Mouse (Mus musculus) neural tube, embryonic 15.5 days (tissue): ENCODE data around the gene 1700092M07Rik. TPM values are rescaled to one million over a fixed set of nuclear protein-coding genes. Genes with fewer than 3 reads are reported as not detected.

ENCODE experiments used
- ATAC-seq: fragments of 200-750 bp; cut with Nextera tagmentation; 2 replicates; pipeline ENCODE4 v1.8.0; 2017; ENCODE audit warnings: mild to moderate bottlenecking, moderate TSS enrichment, moderate library complexity; ENCODE audit not compliant: low FRiP score
- H3K27ac ChIP-seq: fragments of 300-500 bp; sonication (generic); replicated peaks from 2 replicates; pipeline ENCODE4 v1.5.1; 2015; ENCODE audit warnings: mild to moderate bottlenecking, inconsistent platforms
- H3K27me3 ChIP-seq: fragments of 300-500 bp; sonication (generic); replicated peaks from 2 replicates; pipeline ENCODE4 v1.6.1; 2015; ENCODE audit warnings: inconsistent platforms
- H3K36me3 ChIP-seq: fragments of 300-500 bp; sonication (generic); 2 replicates; pipeline ENCODE4 v1.6.1; 2015; ENCODE audit warnings: inconsistent platforms
- H3K4me1 ChIP-seq: fragments of 300-500 bp; sonication (generic); 2 replicates; pipeline ENCODE4 v1.6.1; 2015; ENCODE audit warnings: inconsistent platforms
- H3K4me2 ChIP-seq: fragments of 300-500 bp; sonication (generic); 2 replicates; pipeline ENCODE4 v1.6.1; 2015; ENCODE audit warnings: inconsistent platforms, mild to moderate bottlenecking, moderate library complexity
- H3K4me3 ChIP-seq: fragments of 300-500 bp; sonication (generic); replicated peaks from 2 replicates; pipeline ENCODE4 v1.5.1; 2015; ENCODE audit warnings: mild to moderate bottlenecking, inconsistent platforms
- H3K9ac ChIP-seq: fragments of 300-500 bp; sonication (generic); replicated peaks from 2 replicates; pipeline ENCODE4 v1.6.1; 2015; ENCODE audit warnings: mild to moderate bottlenecking, inconsistent platforms
- H3K9me3 ChIP-seq: fragments of 300-500 bp; sonication (generic); replicated peaks from 2 replicates; pipeline ENCODE4 v1.6.1; 2016; ENCODE audit warnings: inconsistent platforms
- WGBS: fragments of 180-500 bp; shearing (Covaris S2); methylation state at CpG from one replicate; pipeline ENCODE4 v1.1.7; 2015; ENCODE audit warnings: mixed read lengths; 5-methylcytosine and 5-hydroxymethylcytosine counted together
- polyA plus RNA-seq: library from polyadenylated mRNA; unstranded; fragments of >200 nt; fragmentation: Nextera tagmentation; extraction: Ambion mirVana; gene quantifications from 2 replicates; pipeline ENCODE4 v1.2.1, GENCODE M21; 2015

Gene 1700092M07Rik
- 1.5 and 2.2 TPM in 2 replicates for polyA plus RNA-seq

DNA sequence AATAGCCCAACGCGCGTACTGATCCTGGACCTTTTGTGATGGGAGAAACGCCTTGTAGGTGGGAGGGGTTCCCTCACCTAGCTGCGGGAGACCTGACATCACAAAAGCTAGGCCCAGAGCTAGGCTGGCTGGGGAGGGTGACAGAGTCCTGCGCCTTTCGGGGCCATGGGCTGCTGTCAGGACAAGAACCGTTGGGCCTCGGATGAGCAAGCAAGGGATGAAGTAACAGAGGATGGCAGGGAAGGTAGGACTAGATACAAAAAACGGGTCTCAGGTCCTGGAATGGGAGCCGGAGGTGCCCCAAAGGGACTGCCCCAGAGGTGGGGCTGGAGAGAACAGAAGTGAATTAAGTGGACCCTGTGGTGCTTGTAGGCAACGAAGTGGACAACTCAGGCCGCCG is at the start of gene 1700092M07Rik:
Gene 1700092M07Rik (plus strand): TSS at position 116 of the 400 bp plus-strand sequence.
- H3K36me3 ChIP-seq = peaks cover 41% of the 10 kb centered on the region
- H3K4me1 ChIP-seq = peaks cover 44% of the 10 kb centered on the region
- H3K9ac ChIP-seq = peak within 1 kb of the TSS; percentile 66
- no peaks in the 10 kb centered on the region for H3K27me3 ChIP-seq
- H3K4me3 ChIP-seq = peak within 1 kb of the TSS; percentile 74
- no peaks in the 10 kb centered on the region for H3K9me3 ChIP-seq
- H3K27ac ChIP-seq = peak within 1 kb of the TSS; percentile 97
- 68% methylated on average over 14 of the region's 14 CpGs for WGBS
- ATAC-seq = no peak; the same call in 1 of the 2 replicates
- H3K4me2 ChIP-seq = peak within 1 kb of the TSS; percentile 96

DNA sequence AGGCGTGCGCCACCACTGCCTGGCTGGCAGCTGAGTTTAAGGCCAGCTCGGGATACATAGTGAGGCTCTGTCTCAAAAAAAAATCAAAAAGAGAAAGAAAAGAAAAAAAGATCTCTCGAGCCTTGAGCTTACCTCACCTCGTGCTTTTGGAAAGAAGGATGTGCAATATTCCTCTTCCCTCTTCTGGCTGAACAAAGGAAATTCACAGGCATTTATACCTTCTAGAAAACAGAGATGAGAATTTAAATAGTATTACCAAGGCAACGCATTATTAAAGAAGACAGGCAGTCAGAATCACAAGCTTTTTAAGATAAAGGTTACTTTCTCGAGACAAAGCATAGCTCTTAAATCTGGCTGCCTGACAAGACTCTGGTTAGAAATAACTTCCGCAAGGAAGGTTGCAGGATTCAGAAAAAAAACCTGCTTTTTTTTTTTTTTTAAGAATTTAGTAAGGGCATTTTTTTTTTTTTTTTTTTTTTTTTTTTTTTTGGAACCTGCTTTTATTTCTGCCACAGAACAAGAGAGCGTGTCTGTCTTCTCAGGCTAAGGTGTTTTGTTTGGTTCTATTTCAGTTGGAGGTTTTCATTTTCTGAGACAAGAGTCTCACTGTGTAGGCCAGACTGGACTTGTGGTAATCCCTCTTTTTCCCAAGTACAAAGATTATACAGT is 48.5 kb upstream of the 1700092M07Rik start:
- WGBS = 52% methylated on average over 9 of the region's 9 CpGs
- no peak overlapping the region for H3K27ac ChIP-seq
- no peak overlapping the region for H3K4me3 ChIP-seq
- no peak for ATAC-seq
- H3K27me3 ChIP-seq = no peaks in the 10 kb centered on the region
- no peak overlapping the region for H3K9ac ChIP-seq
- H3K4me1 ChIP-seq = no peaks in the 10 kb centered on the region
- no peaks in the 10 kb centered on the region for H3K36me3 ChIP-seq
- H3K4me2 ChIP-seq = no peak overlapping the region
- H3K9me3 ChIP-seq = no peaks in the 10 kb centered on the region

DNA sequence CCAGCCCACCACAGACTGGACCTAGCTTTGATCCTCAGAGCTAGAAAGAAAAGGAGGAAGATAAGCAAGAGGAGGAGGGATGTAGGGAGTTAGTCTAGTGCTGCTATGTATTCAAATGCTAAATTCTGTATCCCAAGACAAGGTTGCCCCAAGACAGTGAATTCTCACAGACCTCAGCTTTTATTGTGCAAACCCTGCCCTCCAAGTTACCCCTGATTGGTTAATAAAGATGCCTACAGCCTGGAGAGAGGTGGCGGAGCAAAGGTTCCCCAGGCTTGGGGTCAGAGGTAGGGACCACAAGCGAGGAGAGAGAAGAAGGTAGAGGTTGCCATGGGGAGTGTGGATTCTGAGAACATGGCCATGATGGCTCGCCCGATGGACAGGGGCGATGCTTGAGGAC is 47.8 kb upstream of the 1700092M07Rik start:
- Histone ChIP-seq H3K36me3 (no peaks in the 10 kb centered on the region), H3K27me3 (no peaks in the 10 kb centered on the region), H3K9me3 (no peaks in the 10 kb centered on the region), H3K9ac (no peak overlapping the region), H3K4me1 (no peaks in the 10 kb centered on the region), H3K4me3 (no peak overlapping the region), H3K27ac (no peak overlapping the region), H3K4me2 (no peak overlapping the region)
- WGBS = 59% methylated on average over 5 of the region's 5 CpGs
- ATAC-seq = no peak

DNA sequence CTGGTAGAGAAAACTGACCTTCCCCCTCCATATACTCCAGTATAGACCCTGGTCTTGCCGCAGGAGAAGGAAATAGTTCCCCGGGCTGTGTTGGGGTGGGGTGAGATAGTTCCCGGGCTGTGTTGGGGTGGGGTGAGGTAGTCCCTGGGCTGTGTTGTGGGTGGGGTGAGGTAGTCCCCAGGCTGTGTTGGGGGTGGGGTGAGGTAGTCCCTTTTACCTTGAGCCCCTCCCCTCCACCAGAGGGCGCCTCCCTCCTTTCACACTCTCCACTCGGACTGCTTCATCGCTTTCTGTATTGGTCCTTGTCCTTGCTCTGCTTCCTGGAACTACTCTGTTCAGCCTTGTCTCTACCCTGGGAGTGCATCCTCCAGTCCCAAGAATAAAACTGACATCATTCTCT is 45.2 kb upstream of the 1700092M07Rik start:
- Histone ChIP-seq H3K27me3 (no peaks in the 10 kb centered on the region), H3K36me3 (no peaks in the 10 kb centered on the region), H3K4me3 (no peak overlapping the region), H3K4me2 (no peak overlapping the region), H3K9ac (no peak overlapping the region), H3K9me3 (no peaks in the 10 kb centered on the region), H3K4me1 (no peaks in the 10 kb centered on the region), H3K27ac (no peak overlapping the region)
- ATAC-seq = no peak
- WGBS = 59% methylated on average over 6 of the region's 6 CpGs

DNA sequence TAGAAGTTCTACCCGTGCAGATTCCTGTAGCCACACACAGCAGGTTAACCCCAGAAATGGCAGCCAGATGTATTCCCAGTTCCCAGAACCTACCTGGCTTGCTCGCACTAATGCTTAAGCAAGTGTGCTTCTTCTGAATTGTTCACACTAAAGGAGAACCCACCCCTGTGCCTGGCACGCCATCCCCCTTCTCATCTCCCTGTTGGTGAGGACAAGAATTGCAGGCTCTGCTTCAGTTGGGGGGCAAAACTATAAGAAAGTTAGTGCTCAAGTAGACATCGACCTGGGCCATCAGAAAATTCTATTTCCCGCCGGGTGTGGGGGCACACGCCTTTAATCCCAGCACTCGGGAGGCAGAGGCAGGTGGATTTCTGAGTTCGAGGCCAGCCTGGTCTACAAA is 40.9 kb upstream of the 1700092M07Rik start:
- no peak for ATAC-seq
- no peak overlapping the region for H3K9ac ChIP-seq
- H3K36me3 ChIP-seq = no peaks in the 10 kb centered on the region
- H3K27me3 ChIP-seq = no peaks in the 10 kb centered on the region
- WGBS = 82% methylated on average over 9 of the region's 9 CpGs
- H3K4me1 ChIP-seq = no peaks in the 10 kb centered on the region
- H3K4me2 ChIP-seq = no peak overlapping the region
- no peaks in the 10 kb centered on the region for H3K9me3 ChIP-seq
- H3K27ac ChIP-seq = no peak overlapping the region
- no peak overlapping the region for H3K4me3 ChIP-seq

DNA sequence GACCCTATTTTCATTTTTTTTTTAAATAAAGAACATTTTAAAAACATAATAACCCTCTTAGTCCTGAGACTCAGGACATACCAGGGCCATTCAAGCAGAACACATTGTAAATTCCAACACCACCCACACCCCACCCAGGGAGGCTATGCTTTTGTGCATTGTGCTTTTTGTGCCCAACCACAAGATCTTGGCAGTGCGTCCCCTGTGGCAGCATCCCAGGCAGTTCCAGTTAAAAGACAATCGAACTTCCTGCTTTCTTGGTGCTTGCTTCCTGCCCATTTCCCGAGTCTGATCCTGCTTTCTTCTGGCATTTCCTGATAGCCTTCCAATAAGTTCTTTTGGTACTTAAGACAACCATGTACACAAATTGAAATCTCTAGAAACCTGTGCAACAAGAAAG is 38.1 kb upstream of the 1700092M07Rik start:
- no peak for ATAC-seq
- Histone ChIP-seq H3K9ac (no peak overlapping the region), H3K27ac (no peak overlapping the region), H3K4me2 (no peak overlapping the region), H3K36me3 (peaks cover 11% of the 10 kb centered on the region), H3K27me3 (no peaks in the 10 kb centered on the region), H3K4me3 (no peak overlapping the region), H3K4me1 (no peaks in the 10 kb centered on the region), H3K9me3 (no peaks in the 10 kb centered on the region)
- WGBS = 62% methylated on average over 3 of the region's 3 CpGs

DNA sequence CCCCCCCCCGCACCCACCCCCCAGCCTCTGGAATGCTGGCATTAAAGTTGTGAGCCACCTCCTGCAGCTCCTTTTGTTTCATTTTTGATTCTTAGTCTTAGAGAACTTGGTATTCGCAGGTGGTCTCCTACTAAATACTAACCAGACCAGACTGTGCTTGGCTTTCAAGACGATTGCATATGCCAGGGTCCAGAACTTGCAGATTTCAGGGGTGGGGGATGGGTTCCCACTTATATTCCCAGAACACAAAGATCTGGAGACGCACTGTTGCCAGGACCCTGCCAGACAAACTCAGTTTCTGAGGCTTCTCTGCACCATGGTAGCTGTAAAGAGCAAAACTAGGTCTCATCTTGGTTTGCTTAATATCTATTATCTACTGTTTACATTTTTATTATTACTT is 36.9 kb upstream of the 1700092M07Rik start:
- WGBS = 54% methylated on average over 4 of the region's 4 CpGs
- Histone ChIP-seq H3K4me2 (no peak overlapping the region), H3K4me1 (no peaks in the 10 kb centered on the region), H3K9ac (no peak overlapping the region), H3K9me3 (no peaks in the 10 kb centered on the region), H3K27me3 (no peaks in the 10 kb centered on the region), H3K27ac (no peak overlapping the region), H3K4me3 (no peak overlapping the region), H3K36me3 (peaks cover 22% of the 10 kb centered on the region)
- no peak for ATAC-seq

DNA sequence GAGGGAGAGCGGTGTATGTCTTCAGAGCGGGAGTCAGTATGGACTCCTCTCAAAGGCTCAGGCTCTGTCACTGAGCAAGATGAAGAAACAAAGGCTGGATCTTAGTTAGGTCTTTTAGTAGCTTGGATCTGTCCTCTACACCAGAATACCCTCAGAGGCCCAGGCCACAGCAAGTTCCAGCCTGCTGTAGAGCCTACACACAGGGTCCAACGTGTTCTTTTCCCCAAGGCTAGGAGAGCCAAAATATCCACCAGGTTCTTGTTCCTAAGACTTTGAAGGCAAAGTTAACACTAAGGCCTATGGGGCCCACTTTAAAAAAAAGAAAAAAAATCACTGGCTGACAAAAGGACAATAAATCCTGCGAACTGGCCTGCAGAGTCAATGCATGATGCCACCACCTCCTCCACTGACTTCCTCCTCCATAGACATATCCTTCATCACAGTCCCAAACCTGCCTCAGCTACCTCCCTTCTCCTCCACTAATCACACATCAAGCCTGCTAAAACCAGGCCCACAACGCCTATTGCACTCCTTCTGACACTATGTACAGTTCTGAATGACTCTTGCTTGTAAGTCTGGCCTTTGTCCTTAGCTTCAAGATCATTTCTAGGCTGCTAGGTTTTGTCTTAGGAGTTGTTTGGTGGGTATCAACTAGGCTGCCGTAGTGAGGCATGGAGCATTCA is 35.4 kb upstream of the 1700092M07Rik start:
- WGBS = 73% methylated on average over 6 of the region's 6 CpGs
- Histone ChIP-seq H3K4me1 (no peaks in the 10 kb centered on the region), H3K9ac (no peak overlapping the region), H3K4me3 (no peak overlapping the region), H3K9me3 (no peaks in the 10 kb centered on the region), H3K27ac (no peak overlapping the region), H3K27me3 (no peaks in the 10 kb centered on the region), H3K4me2 (no peak overlapping the region), H3K36me3 (peaks cover 37% of the 10 kb centered on the region)
- ATAC-seq = no peak

DNA sequence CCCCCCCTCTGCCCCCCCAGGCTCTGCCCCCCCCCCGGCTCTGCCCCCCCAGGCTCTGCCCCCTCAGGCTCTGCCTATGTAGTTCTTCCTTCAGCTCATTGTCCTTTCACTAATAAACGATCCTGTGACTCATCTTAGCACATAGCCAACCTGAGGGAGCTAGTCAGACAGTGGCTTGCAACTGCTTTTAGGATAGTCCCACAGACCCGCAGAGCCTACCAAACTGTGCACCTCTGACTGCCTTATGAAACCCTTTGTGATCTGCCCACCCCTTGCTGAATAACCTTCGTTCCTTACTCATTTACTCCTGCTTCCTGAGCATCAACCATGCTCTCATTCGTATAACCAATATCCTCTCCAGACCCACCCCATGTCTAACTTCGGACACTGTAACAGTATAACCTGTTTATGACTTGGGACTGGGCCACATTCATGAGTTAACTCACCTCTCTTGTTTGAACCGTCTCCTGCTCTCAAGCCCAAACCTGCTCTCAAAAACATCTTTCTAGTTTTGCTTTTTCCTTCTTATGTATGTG is 34.3 kb upstream of the 1700092M07Rik start:
- no peaks in the 10 kb centered on the region for H3K27me3 ChIP-seq
- no peak overlapping the region for H3K4me2 ChIP-seq
- 87% methylated on average over 6 of the region's 7 CpGs for WGBS
- H3K9me3 ChIP-seq = no peaks in the 10 kb centered on the region
- H3K27ac ChIP-seq = no peak overlapping the region
- H3K36me3 ChIP-seq = peaks cover 46% of the 10 kb centered on the region
- no peak for ATAC-seq
- H3K4me3 ChIP-seq = no peak overlapping the region
- no peak overlapping the region for H3K9ac ChIP-seq
- peaks cover 9% of the 10 kb centered on the region; the same call in 1 of the 2 replicates for H3K4me1 ChIP-seq

DNA sequence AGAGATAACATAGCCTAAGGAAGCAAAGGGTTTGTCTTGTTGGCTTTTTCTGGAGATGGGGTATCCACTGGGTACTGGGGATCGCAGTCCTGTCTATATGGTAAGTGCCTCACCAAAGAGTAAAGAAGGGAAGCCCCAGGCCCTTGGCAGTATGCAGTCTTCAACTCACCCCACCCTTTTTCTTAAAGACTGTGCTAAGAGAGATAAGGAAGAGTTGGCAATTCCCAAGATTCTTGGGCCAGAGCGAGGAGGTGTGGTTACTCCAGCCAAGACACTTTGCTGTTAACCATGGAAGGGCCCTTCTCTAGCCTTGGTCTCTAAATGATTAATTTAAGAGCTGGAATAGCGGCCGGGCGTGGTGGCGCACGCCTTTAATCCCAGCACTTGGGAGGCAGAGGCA is 33.6 kb upstream of the 1700092M07Rik start:
- Histone ChIP-seq H3K4me2 (no peak overlapping the region), H3K27ac (no peak overlapping the region), H3K27me3 (no peaks in the 10 kb centered on the region), H3K36me3 (peaks cover 51% of the 10 kb centered on the region), H3K9me3 (no peaks in the 10 kb centered on the region), H3K4me3 (no peak overlapping the region), H3K4me1 (peaks cover 15% of the 10 kb centered on the region), H3K9ac (no peak overlapping the region)
- ATAC-seq = no peak
- WGBS = 98% methylated on average over 7 of the region's 7 CpGs

DNA sequence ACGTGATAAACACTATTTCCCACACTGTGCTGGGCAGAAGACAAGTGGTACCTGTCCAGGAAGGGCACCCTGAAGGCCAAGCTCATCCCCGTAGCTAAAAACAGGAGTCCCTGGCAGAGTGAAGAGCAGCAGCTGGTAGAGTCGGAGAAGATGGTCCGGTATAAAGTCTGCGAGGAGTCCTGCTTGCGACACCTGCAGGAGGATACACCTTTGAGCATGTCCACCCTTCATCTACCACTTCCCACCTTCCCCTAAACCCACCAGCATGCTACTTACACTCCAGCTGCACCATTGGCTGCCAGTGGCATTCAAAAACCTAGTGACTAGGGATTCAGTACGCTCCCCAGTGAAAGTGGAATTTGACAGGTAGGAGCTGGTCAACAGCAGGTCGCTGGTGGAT is 31.6 kb upstream of the 1700092M07Rik start:
- H3K27ac ChIP-seq = no peak overlapping the region
- no peak for ATAC-seq
- no peak overlapping the region for H3K4me2 ChIP-seq
- H3K4me1 ChIP-seq = peaks cover 30% of the 10 kb centered on the region
- 96% methylated on average over 8 of the region's 8 CpGs for WGBS
- H3K9me3 ChIP-seq = no peaks in the 10 kb centered on the region
- H3K4me3 ChIP-seq = no peak overlapping the region
- no peaks in the 10 kb centered on the region for H3K27me3 ChIP-seq
- H3K36me3 ChIP-seq = peaks cover 56% of the 10 kb centered on the region
- H3K9ac ChIP-seq = no peak overlapping the region

DNA sequence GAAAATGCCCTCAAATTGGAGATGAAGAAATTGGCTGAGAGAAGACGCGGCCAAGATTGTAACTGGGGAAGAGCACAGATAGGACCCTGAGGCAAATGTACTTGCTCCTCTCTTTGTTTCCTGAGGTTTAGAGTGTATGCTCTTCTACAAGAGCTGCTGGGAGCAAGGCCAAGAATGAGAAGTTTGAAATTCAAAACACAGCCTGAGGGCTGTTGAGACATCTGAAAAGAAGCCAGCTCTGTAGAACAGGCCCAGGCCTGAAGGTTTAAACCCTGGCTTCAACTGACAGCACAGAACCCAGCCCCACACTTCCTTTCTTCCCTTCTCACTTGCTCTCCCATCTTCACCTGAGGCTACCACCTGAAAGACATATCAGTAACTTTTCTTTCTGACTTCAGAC is 30.5 kb upstream of the 1700092M07Rik start:
- H3K4me1 ChIP-seq = peaks cover 40% of the 10 kb centered on the region
- no peaks in the 10 kb centered on the region for H3K9me3 ChIP-seq
- peaks cover 56% of the 10 kb centered on the region for H3K36me3 ChIP-seq
- no peak overlapping the region for H3K4me3 ChIP-seq
- whole genome bisulfite sequencing = 79% methylated on average over 2 of the region's 2 CpGs
- ATAC-seq = no peak
- no peaks in the 10 kb centered on the region for H3K27me3 ChIP-seq
- peak overlapping the region; percentile 3; the same call in 1 of the 2 replicates for H3K27ac ChIP-seq
- H3K9ac ChIP-seq = no peak overlapping the region
- no peak overlapping the region for H3K4me2 ChIP-seq
